Mouse (Mus musculus): ENCODE results near the gene Grn. TPM values are rescaled to one million over a fixed set of nuclear protein-coding genes. Genes with fewer than 3 reads are reported as not detected.

The Grn gene
- polyA plus RNA-seq, 1 experiment, result 110 TPM

GRCm38 (mm10) chr11:102415034-102415802 is 14.9 kb upstream of the Grn start:
- DNase-seq (ENCODE audit: low read depth, low spot score), result no peak
- WGBS, result 65% methylated on average over 10 of the region's 10 CpGs

DNA sequence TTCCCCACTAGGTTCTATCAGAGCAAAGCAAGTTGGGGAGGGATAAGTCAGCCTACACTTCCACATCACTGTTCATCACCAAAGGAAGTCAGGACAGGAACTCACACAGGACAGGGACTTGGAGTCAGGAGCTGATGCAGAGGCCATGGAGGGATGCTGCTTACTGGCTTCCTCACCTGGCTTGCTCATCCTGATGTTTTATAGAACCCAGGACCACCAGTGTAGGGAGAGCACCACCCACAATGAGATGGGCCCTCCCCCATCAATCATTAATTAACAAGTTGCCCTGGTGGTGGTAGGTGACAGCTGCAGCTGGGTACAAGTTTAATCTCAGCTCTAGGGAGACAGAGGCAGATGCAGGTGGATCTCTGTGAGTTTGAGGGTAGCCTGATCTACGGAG is 13.0 kb upstream of the Grn start:
- WGBS, result 84% methylated on average over 1 of the region's 1 CpGs
- DNase-seq (ENCODE audit: low read depth, low spot score), result no peak

GRCm38 (mm10) chr11:102418887-102419286 is 11.2 kb upstream of the Grn start:
- no peak for DNase-seq (ENCODE audit: low read depth, low spot score)

GRCm38 (mm10) chr11:102421559-102421958 is 8.6 kb upstream of the Grn start:
- DNase-seq (ENCODE audit: low read depth, low spot score), result no peak
- 34% methylated on average over 8 of the region's 8 CpGs for WGBS

DNA sequence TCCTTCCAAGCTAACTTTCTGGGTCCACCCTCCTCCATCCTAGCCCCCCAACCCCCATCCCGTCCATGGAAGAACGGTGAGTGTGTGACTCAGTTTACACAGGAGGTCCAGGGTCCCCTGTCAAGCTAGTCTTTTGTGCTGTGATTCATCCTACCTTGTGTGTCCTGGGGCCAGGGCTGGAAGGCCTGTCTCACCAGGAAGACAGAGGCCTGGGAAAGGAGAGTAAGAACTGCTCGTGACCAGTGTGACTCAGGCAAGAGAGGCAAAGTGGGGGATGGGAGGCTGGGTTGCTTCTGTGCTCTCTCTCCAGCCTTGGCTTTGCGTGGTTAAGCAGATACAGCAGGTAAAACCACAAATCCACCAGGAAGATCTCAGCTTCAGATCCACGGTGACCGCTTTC is 5.4 kb upstream of the Grn start:
- no peak for DNase-seq (ENCODE audit: low read depth, low spot score)
- 81% methylated on average over 6 of the region's 6 CpGs for WGBS

GRCm38 (mm10) chr11:102425555-102426316 is 4.4 kb upstream of the Grn start:
- 82% methylated on average over 8 of the region's 8 CpGs for WGBS
- DNase-seq (ENCODE audit: low read depth, low spot score), result no peak

DNA sequence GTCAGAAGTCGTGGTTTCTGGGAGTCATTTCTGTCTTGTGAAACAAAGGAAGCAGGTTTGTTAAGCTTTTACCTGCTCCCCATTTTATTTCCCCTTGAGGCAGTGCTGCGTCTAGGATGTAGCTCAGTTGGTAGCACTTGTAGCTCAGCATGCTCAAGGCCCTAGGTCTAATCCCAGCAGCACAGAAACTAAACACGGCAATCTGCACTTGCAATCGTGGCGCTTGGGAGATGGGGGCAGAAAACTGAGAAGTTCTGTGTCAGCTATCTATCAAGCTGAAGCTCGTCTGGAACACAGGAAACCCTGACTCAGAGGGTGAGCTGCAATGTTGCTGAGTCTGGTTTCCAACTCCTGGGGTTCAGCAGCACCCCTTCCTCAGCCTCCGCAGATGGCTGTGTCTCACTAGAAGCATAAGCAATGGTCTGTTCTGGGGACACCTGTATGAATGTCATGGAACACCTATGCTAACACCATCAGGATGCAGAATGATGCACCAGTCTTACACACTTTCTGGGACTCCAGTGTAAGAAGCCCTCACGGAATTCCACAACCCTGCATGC is 1.1 kb upstream of the Grn start:
- 68% methylated on average over 8 of the region's 8 CpGs for WGBS
- DNase-seq (ENCODE audit: low read depth, low spot score), result no peak

GRCm38 (mm10) chr11:102429551-102429950 is 564 bp upstream of the Grn start:
- 27% methylated on average over 3 of the region's 3 CpGs for WGBS
- no peak for DNase-seq (ENCODE audit: low read depth, low spot score)

- WGBS, result under 1% methylated on average over 7 of the region's 7 CpGs
- DNase-seq (ENCODE audit: low read depth, low spot score), result peak; percentile 62
These were observed 1.0 kb downstream of the Grn start for GRCm38 (mm10) chr11:102431018-102431645.

GRCm38 (mm10) chr11:102431728-102432114 is 1.6 kb downstream of the Grn start:
- WGBS, result 57% methylated on average over 3 of the region's 3 CpGs
- DNase-seq (ENCODE audit: low read depth, low spot score), result no peak

- DNase-seq (ENCODE audit: low read depth, low spot score), result no peak
- WGBS, result 59% methylated on average over 16 of the region's 16 CpGs
These were observed 2.2 kb downstream of the Grn start for GRCm38 (mm10) chr11:102432115-102432843.

DNA sequence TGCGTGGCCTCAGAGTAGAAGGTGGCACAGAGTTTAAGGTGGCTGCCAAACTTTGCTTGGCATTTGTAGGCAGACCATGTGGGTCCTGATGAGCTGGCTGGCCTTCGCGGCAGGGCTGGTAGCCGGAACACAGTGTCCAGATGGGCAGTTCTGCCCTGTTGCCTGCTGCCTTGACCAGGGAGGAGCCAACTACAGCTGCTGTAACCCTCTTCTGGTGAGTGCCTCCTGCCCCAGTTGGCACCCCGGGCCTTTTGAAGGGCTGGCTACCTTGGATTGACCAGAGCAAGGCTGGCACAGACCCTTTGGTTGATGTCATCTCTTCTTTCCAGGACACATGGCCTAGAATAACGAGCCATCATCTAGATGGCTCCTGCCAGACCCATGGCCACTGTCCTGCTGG is 2.8 kb downstream of the Grn start:
- no peak for DNase-seq (ENCODE audit: low read depth, low spot score)
- 81% methylated on average over 6 of the region's 6 CpGs for WGBS

DNA sequence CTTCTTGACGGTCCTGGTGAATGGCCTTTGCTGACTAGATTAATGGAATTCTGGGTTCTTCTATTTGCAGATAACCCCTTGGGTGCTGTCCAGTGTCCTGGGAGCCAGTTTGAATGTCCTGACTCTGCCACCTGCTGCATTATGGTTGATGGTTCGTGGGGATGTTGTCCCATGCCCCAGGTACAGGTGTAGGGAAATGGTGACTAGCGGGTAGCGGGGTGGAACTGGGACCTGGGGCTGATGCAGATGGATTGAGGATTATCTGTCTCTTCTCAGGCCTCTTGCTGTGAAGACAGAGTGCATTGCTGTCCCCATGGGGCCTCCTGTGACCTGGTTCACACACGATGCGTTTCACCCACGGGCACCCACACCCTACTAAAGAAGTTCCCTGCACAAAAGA is 3.8 kb downstream of the Grn start:
- WGBS, result 93% methylated on average over 7 of the region's 7 CpGs

GRCm38 (mm10) chr11:102434406-102434805 is 4.3 kb downstream of the Grn start:
- WGBS, result 13% methylated on average over 7 of the region's 7 CpGs
- peak; percentile 81 for DNase-seq (ENCODE audit: low read depth, low spot score)

More for the DNA sequence above, 3.8 kb downstream of the Grn start:
- no peak for DNase-seq (ENCODE audit: low read depth, low spot score)

- WGBS, result 89% methylated on average over 11 of the region's 11 CpGs
These were observed 4.9 kb downstream of the Grn start for GRCm38 (mm10) chr11:102434816-102435705.

GRCm38 (mm10) chr11:102435754-102436470 is 5.8 kb downstream of the Grn start:
- no peak for DNase-seq (ENCODE audit: low read depth, low spot score)
- WGBS, result 87% methylated on average over 18 of the region's 18 CpGs

More at GRCm38 (mm10) chr11:102434816-102435705, 4.9 kb downstream of the Grn start:
- DNase-seq (ENCODE audit: low read depth, low spot score), result no peak

GRCm38 (mm10) chr11:102436471-102436790 is 6.3 kb downstream of the Grn start:
- WGBS, result 47% methylated on average over 10 of the region's 10 CpGs
- no peak for DNase-seq (ENCODE audit: low read depth, low spot score)

All from large intestine, adult 2 months (tissue).